23 mouse cellular contexts compared by ENCODE assay signal in the genomic region with DNA sequence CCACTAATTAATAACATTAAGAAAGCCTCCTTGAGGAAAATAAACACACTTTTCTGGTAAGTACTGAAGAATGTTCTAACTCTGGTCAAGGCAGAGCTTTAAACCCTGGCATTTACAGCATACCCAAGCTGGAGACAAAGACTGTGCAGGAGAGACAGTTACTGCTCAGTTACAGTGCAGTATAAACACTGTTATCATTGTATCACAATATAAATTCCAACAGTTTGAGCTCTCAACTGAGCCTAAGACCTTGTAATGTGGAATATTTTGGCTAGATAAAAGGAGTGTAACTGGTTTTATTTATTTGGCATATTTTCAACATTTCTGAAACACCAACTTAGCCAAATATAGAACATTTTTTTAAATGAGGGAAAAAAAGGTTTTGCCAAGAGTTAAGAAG.
DNase-seq lines count a peak whose midpoint lies in the region; ATAC-seq and TF ChIP-seq lines count a peak whose summit lies in the region.
"Had no signal": no experiment of that assay in that cellular context is flagged by ENCODE, and none has a peak within 500 bp of the region (broad histone marks: within the 10 kb centered on the region; RNA-seq: fewer than 3 reads in every experiment).

No protein-coding gene starts in this region.

- peaks cover 4% of the 10 kb centered on the region; the same call in 1 of the 2 replicates for H3K4me1 ChIP-seq in lung, embryonic 14.5 days (ENCODE audit: insufficient read depth)
- no peaks in the 10 kb centered on the region for H3K4me1 ChIP-seq in lung, postnatal 0 days (ENCODE audit: insufficient read depth, low read depth, low read length)
- H3K4me1 ChIP-seq in lung, adult 2 months (ENCODE audit: control insufficient read depth, insufficient read depth, low read length) = peaks cover 2% of the 10 kb centered on the region
- H3K4me1 ChIP-seq in forebrain, postnatal 0 days (ENCODE audit: insufficient read depth) = no peaks in the 10 kb centered on the region
- H3K4me1 ChIP-seq: forebrain, embryonic 10.5 days; forebrain, embryonic 13.5 days; hindbrain, embryonic 12.5 days; hindbrain, embryonic 15.5 days had no signal

- H3K9me3 ChIP-seq in lung, embryonic 14.5 days (ENCODE audit: low read depth, low read length) = no peaks in the 10 kb centered on the region
- H3K9me3 ChIP-seq in lung, postnatal 0 days (ENCODE audit: low read length) = no peaks in the 10 kb centered on the region
- no peaks in the 10 kb centered on the region for H3K9me3 ChIP-seq in forebrain, postnatal 0 days (ENCODE audit: low read length)
- H3K9me3 ChIP-seq: embryonic facial prominence, embryonic 13.5 days; forebrain, embryonic 10.5 days; forebrain, embryonic 13.5 days; hindbrain, embryonic 12.5 days; hindbrain, embryonic 15.5 days had no signal

- no peak overlapping the region for H3K4me3 ChIP-seq in lung, embryonic 14.5 days (ENCODE audit: low read depth, low read length)
- no peak overlapping the region for H3K4me3 ChIP-seq in lung, postnatal 0 days (ENCODE audit: low read depth, low read length)
- H3K4me3 ChIP-seq in lung, adult 2 months (replicated peaks; ENCODE audit: extremely low read depth, low read depth, low read length) = no peak overlapping the region
- no peak overlapping the region for H3K4me3 ChIP-seq in forebrain, postnatal 0 days (ENCODE audit: low read depth, low read length)
- H3K4me3 ChIP-seq: embryonic facial prominence, embryonic 13.5 days; forebrain, embryonic 10.5 days; forebrain, embryonic 13.5 days; gastrocnemius, adult 2 months; hindbrain, embryonic 12.5 days; hindbrain, embryonic 15.5 days had no signal

- no peaks in the 10 kb centered on the region for H3K27me3 ChIP-seq in lung, embryonic 14.5 days (ENCODE audit: insufficient read depth, low read length)
- H3K27me3 ChIP-seq in lung, postnatal 0 days (replicated peaks; ENCODE audit: insufficient read depth, low read length) = no peaks in the 10 kb centered on the region
- H3K27me3 ChIP-seq in forebrain, postnatal 0 days (ENCODE audit: insufficient read depth, low read length) = no peaks in the 10 kb centered on the region
- H3K27me3 ChIP-seq: embryonic facial prominence, embryonic 13.5 days; forebrain, embryonic 13.5 days; hindbrain, embryonic 12.5 days; hindbrain, embryonic 15.5 days; Patski had no signal

- no peak overlapping the region for H3K4me2 ChIP-seq in lung, embryonic 14.5 days
- H3K4me2 ChIP-seq in lung, postnatal 0 days (replicated peaks; ENCODE audit: low read depth, low read length) = no peak overlapping the region
- no peak overlapping the region for H3K4me2 ChIP-seq in forebrain, postnatal 0 days (ENCODE audit: low read depth)
- H3K4me2 ChIP-seq: embryonic facial prominence, embryonic 13.5 days; forebrain, embryonic 13.5 days; heart, embryonic 11.5 days; hindbrain, embryonic 12.5 days; hindbrain, embryonic 15.5 days had no signal

- ATAC-seq in lung, embryonic 14.5 days (ENCODE audit: insufficient read depth) = peak; percentile 86
- no peak for ATAC-seq in lung, postnatal 0 days
- ATAC-seq in megakaryocyte progenitor cell, adult 5-6 weeks (replicated peaks; ENCODE audit: poor library complexity) = 0 out of 2 replicates have a peak, but pooled peaks have one; percentile 20
- ATAC-seq in forebrain, postnatal 0 days = no peak
- ATAC-seq: CD4-positive, CD25-positive, alpha-beta regulatory T cell, adult 4 months; forebrain, embryonic 13.5 days; forebrain, embryonic 16.5 days; Patski had no signal

- H3K9ac ChIP-seq in lung, embryonic 14.5 days = no peak overlapping the region
- no peak overlapping the region for H3K9ac ChIP-seq in lung, postnatal 0 days (replicated peaks; ENCODE audit: low read depth)
- no peak overlapping the region for H3K9ac ChIP-seq in forebrain, postnatal 0 days
- H3K9ac ChIP-seq: embryonic facial prominence, embryonic 13.5 days; forebrain, embryonic 13.5 days; hindbrain, embryonic 12.5 days; hindbrain, embryonic 15.5 days had no signal

- no peaks in the 10 kb centered on the region for H3K36me3 ChIP-seq in lung, embryonic 14.5 days (ENCODE audit: insufficient read depth)
- H3K36me3 ChIP-seq in lung, postnatal 0 days (ENCODE audit: insufficient read depth, low read length) = no peaks in the 10 kb centered on the region
- no peaks in the 10 kb centered on the region for H3K36me3 ChIP-seq in forebrain, postnatal 0 days (ENCODE audit: insufficient read depth)
- H3K36me3 ChIP-seq: embryonic facial prominence, embryonic 13.5 days; forebrain, embryonic 10.5 days; hindbrain, embryonic 12.5 days; hindbrain, embryonic 15.5 days had no signal

- DNase-seq in lung, embryonic 14.5 days = peak; percentile 78
- no peak for DNase-seq in lung, postnatal 36 days
- peak; percentile 29 for DNase-seq in lung, postnatal 0 days (ENCODE audit: low spot score)
- no peak for DNase-seq in lung, adult 2 months
- DNase-seq in forebrain, postnatal 0 days = no peak
- DNase-seq: adrenal gland, postnatal 10 days; adrenal gland, postnatal 36 days; cerebellum, adult 18-20 months; cerebellum, adult 9-10 months; cerebellum, postnatal 14 days; gastrocnemius, adult 2 months; gastrocnemius, postnatal 14 days; heart, adult 11 months had no signal

- TF ChIP-seq POLR2A in lung, adult 2 months (IDR thresholded peaks at IDR 0.05; ENCODE audit: borderline replicate concordance, extremely low read depth, low read depth, low read length) = no peak

- TF ChIP-seq CTCF in lung, embryonic 14.5 days (IDR thresholded peaks at IDR 0.05; ENCODE audit: low read depth) = no peak
- TF ChIP-seq CTCF in lung, postnatal 0 days (IDR thresholded peaks at IDR 0.05) = no peak
- no peak for TF ChIP-seq CTCF in lung, adult 2 months (IDR thresholded peaks at IDR 0.05; ENCODE audit: insufficient read depth, low read length)
- TF ChIP-seq CTCF in forebrain, postnatal 0 days (IDR thresholded peaks at IDR 0.05; ENCODE audit: low read depth) = no peak

- H3K27ac ChIP-seq in lung, embryonic 14.5 days (ENCODE audit: low read depth) = no peak overlapping the region
- no peak overlapping the region for H3K27ac ChIP-seq in lung, postnatal 0 days (ENCODE audit: low read length)
- H3K27ac ChIP-seq in forebrain, postnatal 0 days (ENCODE audit: low read depth, low read length) = no peak overlapping the region
- H3K27ac ChIP-seq: embryonic facial prominence, embryonic 13.5 days; forebrain, embryonic 10.5 days; forebrain, embryonic 13.5 days; gastrocnemius, adult 2 months; hindbrain, embryonic 12.5 days; hindbrain, embryonic 15.5 days had no signal

- no peak for TF ChIP-seq EP300 in lung, postnatal 0 days (IDR thresholded peaks at IDR 0.05)

Comparison
In these comparisons a context has a peak if more than half of its experiments do, and no peak if none do; other contexts are left out.
1. ATAC-seq: peak in lung, embryonic 14.5 days (single experiment) and megakaryocyte progenitor cell, adult 5-6 weeks (single experiment); none in lung, postnatal 0 days (single experiment) and forebrain, postnatal 0 days (single experiment).
2. DNase-seq: peak in lung, embryonic 14.5 days (single experiment) and lung, postnatal 0 days (single experiment); none in lung, postnatal 36 days (single experiment), lung, adult 2 months (single experiment) and forebrain, postnatal 0 days (single experiment).